Mouse (Mus musculus) heart, embryonic 10.5 days (tissue): Measurements from ENCODE around the gene 1190005I06Rik. TPM values are rescaled to one million over a fixed set of nuclear protein-coding genes. Genes with fewer than 3 reads are reported as not detected.
A peak's percentile ranks its signal among the peaks of the same experiment; 100 is the strongest.

Source experiments
- DNase-seq: peaks from one replicate; pipeline ENCODE4 v3.0.0-alpha.2; 2017; ENCODE audit warnings: low spot score
- H3K27ac ChIP-seq: fragments of 300-500 bp; sonication (generic); 2 replicates; pipeline ENCODE4 v1.5.1; 2016; ENCODE audit warnings: mild to moderate bottlenecking
- H3K27me3 ChIP-seq: fragments of 300-500 bp; sonication (generic); 2 replicates; pipeline ENCODE4 v1.6.1; 2016; ENCODE audit warnings: mild to moderate bottlenecking; ENCODE audit not compliant: poor library complexity, insufficient read depth, severe bottlenecking
- H3K36me3 ChIP-seq: fragments of 300-500 bp; sonication (generic); 2 replicates; pipeline ENCODE4 v1.6.1; 2016; ENCODE audit warnings: mild to moderate bottlenecking, moderate library complexity
- H3K4me1 ChIP-seq: fragments of 300-500 bp; sonication (generic); 2 replicates; pipeline ENCODE4 v1.6.1; 2016; ENCODE audit warnings: mild to moderate bottlenecking
- H3K4me3 ChIP-seq: fragments of 300-500 bp; sonication (generic); 2 replicates; pipeline ENCODE4 v1.5.1; 2016; ENCODE audit warnings: mild to moderate bottlenecking, moderate library complexity
- H3K9me3 ChIP-seq: fragments of 300-500 bp; sonication (generic); 2 replicates; pipeline ENCODE4 v1.6.1; 2016; ENCODE audit warnings: mild to moderate bottlenecking, moderate library complexity
- WGBS: fragments of 180-500 bp; shearing (Covaris S2); methylation state at CpG from one replicate; pipeline ENCODE4 v1.1.7; 2016; 5-methylcytosine and 5-hydroxymethylcytosine counted together
- polyA plus RNA-seq: library from polyadenylated mRNA; unstranded; fragments of >200 nt; fragmentation: Nextera tagmentation; extraction: Ambion mirVana; gene quantifications from 2 replicates; pipeline ENCODE4 v1.2.1, GENCODE M21; 2016

1190005I06Rik gene
- polyA plus RNA-seq, 1 experiment from 2014 or later: 7.7 TPM

DNA sequence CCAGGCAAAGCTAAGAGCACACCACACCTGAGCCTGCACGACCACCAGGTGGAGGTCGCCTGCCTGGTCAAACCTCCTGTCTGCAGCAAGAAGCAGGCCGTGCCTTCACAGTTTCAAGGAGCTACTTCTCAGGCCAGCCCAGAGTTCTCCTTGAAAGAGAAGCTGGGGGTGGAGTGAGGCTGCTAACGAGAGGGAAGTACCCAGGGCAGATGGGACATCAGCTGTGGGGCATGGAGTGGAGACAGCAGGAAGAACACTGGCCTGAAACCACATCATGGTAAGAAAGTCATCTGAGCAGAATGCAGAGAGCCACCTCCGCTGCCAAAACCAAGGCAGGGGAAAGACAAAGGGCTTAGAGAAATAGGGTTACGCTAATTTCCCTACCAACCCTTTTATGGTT is 17.1 kb upstream of the 1190005I06Rik start:
- DNase-seq: no peak
- 81% methylated on average over 6 of the region's 6 CpGs for WGBS
- no peak overlapping the region for H3K27ac ChIP-seq
- H3K9me3 ChIP-seq: no peaks in the 10 kb centered on the region
- no peaks in the 10 kb centered on the region for H3K27me3 ChIP-seq
- peaks cover 40% of the 10 kb centered on the region for H3K4me1 ChIP-seq
- H3K36me3 ChIP-seq: peaks cover 23% of the 10 kb centered on the region
- no peak overlapping the region for H3K4me3 ChIP-seq

DNA sequence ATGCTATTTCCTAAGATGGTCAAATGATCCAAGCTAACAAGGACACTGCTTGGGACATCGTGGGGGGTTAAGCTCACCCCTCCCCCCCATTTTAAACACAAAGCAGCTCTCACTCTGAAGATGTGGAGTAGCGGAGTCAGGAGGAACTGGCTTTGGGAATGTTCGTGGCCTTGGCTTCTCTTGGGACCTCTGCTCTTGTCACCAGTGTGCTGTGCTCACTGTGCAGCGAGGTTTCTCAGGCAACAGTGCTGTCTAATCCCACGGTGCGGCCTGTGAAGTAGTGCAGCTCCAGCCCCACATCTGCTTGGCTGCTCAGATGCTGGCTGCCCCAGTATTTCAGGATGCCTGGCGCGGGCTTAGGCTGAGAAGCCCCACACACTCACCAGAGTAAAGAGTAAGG is 10.0 kb upstream of the 1190005I06Rik start:
- H3K27me3 ChIP-seq: no peaks in the 10 kb centered on the region
- DNase-seq: no peak
- peaks cover 73% of the 10 kb centered on the region for H3K36me3 ChIP-seq
- H3K4me3 ChIP-seq: no peak overlapping the region
- no peak overlapping the region for H3K27ac ChIP-seq
- 91% methylated on average over 8 of the region's 8 CpGs for WGBS
- no peaks in the 10 kb centered on the region for H3K4me1 ChIP-seq
- H3K9me3 ChIP-seq: no peaks in the 10 kb centered on the region

DNA sequence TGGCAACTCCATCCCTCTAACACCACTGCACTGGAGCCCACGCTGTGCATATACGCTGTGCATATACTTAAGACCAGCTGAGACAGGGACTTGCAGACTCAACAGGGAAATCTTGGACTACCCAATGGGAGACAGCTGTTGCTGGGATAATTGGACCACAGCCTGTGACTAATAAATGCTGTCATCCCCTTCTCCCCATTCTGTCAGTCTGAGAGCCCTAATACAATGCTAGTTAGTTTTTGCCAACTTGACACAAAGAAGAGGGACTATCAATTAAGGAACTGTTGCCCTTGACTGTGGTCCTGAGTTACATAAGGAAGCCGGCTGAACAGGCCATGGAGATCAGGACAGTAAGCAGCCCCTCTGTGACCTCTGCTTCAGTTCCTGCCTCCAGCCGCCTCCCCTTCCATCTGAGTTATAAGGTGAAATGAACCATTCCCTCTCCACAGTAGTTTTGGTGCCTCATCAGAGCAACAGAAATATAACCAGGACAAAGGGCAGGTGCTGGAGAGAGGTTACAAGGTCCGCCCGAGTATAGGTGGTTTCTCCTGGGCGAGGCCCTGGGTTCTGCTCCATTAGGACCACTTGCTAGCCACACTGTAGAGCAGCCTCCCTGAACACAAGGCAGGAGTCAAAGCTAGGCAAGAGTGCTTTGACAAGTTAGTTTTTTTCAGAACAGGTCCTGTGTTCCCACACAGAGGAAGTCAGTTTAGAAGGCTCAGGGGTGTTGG is 9.1 kb upstream of the 1190005I06Rik start:
- Histone ChIP-seq H3K4me3 (no peak overlapping the region), H3K36me3 (peaks cover 73% of the 10 kb centered on the region), H3K27ac (no peak overlapping the region), H3K4me1 (no peaks in the 10 kb centered on the region), H3K9me3 (no peaks in the 10 kb centered on the region), H3K27me3 (no peaks in the 10 kb centered on the region)
- 89% methylated on average over 7 of the region's 7 CpGs for WGBS
- DNase-seq: no peak

DNA sequence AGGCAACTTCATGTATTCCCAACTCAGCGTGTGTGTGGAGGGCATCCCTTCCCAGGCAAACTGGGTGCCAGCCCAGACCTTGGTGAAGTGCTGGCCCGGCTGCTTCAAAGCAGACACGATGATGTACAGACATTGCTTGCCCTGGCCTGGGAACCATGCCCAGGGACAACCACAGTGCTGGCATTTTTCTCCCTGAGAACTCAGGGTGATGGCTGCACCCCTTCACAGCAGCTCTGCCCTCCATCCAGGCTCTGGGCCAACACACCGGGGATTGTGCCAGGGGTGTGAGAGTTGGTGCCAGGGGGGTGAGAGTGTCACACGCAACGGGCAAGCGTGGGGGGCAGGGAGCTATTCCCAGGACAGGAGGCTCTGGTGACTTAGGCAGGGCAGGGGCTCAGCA is 2.8 kb downstream of the 1190005I06Rik start:
- Histone ChIP-seq H3K4me3 (no peak overlapping the region), H3K9me3 (no peaks in the 10 kb centered on the region), H3K4me1 (0 out of 2 replicates have a peak, but pooled peaks cover 12% of the 10 kb centered on the region), H3K36me3 (no peaks in the 10 kb centered on the region), H3K27me3 (no peaks in the 10 kb centered on the region), H3K27ac (no peak overlapping the region)
- WGBS: 85% methylated on average over 7 of the region's 7 CpGs
- no peak for DNase-seq

DNA sequence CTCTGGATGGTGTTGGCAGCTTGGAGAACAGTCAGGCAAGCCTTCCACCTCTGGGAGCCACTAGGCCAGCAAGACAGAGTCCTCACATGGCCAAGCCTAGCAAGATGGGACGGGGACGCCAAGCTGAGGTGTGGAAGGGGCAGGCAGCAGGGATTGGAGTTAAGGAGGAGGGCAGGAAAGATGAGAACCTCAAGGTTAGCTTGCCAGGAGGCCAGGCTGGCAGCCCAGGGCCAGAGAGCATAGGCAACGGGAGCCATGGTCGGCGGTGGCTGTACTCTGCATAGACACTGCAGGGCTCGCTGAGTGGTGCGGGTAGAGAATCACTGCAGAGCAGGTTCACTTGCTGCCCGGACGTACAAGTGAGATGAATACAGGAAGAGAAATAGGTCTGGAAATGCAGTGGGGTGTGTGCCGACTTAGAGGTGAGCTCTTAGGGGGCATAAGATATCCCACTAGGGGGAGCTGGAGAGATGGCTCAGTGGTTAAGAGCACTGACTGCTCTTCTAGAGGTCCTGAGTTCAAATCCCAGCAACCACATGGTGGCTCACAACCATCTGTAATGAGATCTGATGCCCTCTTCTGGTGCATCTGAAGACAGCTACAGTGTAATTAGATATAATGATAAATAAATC is 5.3 kb downstream of the 1190005I06Rik start:
- Histone ChIP-seq H3K27ac (no peak overlapping the region), H3K36me3 (no peaks in the 10 kb centered on the region), H3K27me3 (no peaks in the 10 kb centered on the region; the same call in 1 of the 2 replicates), H3K9me3 (no peaks in the 10 kb centered on the region), H3K4me3 (no peak overlapping the region), H3K4me1 (0 out of 2 replicates have a peak, but pooled peaks cover 12% of the 10 kb centered on the region)
- DNase-seq: no peak
- 76% methylated on average over 10 of the region's 10 CpGs for WGBS

DNA sequence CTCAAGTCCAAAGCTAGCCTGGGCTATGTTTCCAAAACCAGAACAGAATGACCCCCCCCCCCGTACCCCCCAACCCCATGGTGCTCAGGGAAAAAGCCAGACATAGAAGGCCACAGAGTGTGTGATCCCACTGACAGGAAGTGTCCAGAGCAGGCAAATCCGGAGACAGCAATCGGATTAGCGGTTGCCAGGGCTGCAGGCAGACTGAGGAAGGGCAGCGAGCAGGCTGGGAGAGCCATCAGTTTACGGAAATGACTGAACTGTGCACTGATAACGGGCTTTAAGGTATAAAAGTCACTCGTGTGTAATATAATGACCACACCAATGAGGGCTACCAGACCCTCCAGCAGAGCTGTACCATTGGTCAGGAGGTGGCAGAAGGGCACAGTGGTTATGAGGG is 6.2 kb downstream of the 1190005I06Rik start:
- H3K27ac ChIP-seq: no peak overlapping the region
- no peak overlapping the region for H3K4me3 ChIP-seq
- peaks cover 5% of the 10 kb centered on the region for H3K27me3 ChIP-seq
- 23% methylated on average over 8 of the region's 8 CpGs for WGBS
- H3K36me3 ChIP-seq: no peaks in the 10 kb centered on the region
- DNase-seq: no peak
- H3K9me3 ChIP-seq: no peaks in the 10 kb centered on the region
- H3K4me1 ChIP-seq: 0 out of 2 replicates have a peak, but pooled peaks cover 14% of the 10 kb centered on the region

DNA sequence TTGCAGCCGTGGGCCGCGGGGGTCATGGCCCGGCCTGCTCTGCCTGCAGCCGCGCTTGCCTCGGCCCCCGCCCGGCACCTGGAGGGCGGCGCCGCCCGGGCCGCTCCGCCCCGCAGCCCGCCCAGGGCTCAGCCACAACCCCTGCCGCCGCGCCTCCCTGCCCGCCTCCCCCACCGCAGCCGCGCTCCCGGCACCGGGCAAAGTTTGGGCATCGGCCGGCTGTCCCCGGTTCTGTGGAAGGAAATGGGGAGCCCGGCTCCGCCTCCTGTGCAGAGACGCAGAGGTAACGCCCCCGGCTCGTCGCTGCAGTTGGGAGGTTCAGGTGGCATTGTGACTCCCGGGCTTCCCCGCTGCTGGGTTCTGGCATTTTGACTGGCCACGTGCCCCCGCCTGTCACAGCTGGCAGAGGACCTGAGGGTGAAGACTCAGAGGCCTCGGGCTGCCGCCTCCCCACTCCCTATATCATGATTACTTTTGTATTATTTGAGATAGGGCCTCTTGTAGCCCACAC is 13.0 kb downstream of the 1190005I06Rik start:
- Histone ChIP-seq H3K4me3 (peak overlapping the region; percentile 78), H3K27ac (peak overlapping the region; percentile 78), H3K9me3 (peaks cover 3% of the 10 kb centered on the region; the same call in 1 of the 2 replicates), H3K27me3 (peaks cover 53% of the 10 kb centered on the region), H3K36me3 (no peaks in the 10 kb centered on the region), H3K4me1 (peaks cover 51% of the 10 kb centered on the region)
- peak; percentile 82 for DNase-seq
- WGBS: under 1% methylated on average over 42 of the region's 42 CpGs

DNA sequence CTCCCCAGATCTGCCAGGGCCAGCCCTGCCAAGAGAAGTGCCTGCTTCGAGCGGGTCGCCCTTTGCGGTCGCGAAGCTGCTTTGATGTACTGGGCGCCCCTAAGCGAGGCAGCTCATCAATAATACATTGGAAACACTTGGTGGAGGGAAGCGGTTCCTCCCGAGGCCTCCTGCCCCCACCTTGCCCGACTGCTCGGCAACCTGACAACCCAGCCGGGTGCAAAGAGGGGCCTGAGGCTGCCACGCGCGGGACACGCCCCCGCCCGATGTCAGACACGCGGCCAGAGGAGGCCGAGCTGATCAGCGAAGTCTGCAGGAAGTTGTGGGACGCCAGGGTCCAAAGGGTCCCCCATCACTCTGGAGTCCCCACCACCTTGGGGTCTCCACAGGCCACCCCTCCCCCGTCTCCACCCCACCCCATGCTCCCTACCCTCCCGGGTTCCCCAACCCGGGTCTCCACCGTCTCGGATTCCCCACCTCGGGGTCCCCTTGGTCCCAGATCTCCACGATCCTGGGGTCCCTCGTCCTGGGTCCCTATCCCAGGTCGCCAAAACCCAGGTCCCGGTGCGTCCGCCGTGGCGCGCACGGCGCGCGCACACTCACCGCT is 13.7 kb downstream of the 1190005I06Rik start:
- Histone ChIP-seq H3K27me3 (peaks cover 53% of the 10 kb centered on the region), H3K4me1 (peaks cover 51% of the 10 kb centered on the region), H3K4me3 (peak overlapping the region; percentile 78), H3K9me3 (peaks cover 3% of the 10 kb centered on the region; the same call in 1 of the 2 replicates), H3K27ac (peak overlapping the region; percentile 78), H3K36me3 (no peaks in the 10 kb centered on the region)
- 1% methylated on average over 44 of the region's 44 CpGs for WGBS
- DNase-seq: no peak

DNA sequence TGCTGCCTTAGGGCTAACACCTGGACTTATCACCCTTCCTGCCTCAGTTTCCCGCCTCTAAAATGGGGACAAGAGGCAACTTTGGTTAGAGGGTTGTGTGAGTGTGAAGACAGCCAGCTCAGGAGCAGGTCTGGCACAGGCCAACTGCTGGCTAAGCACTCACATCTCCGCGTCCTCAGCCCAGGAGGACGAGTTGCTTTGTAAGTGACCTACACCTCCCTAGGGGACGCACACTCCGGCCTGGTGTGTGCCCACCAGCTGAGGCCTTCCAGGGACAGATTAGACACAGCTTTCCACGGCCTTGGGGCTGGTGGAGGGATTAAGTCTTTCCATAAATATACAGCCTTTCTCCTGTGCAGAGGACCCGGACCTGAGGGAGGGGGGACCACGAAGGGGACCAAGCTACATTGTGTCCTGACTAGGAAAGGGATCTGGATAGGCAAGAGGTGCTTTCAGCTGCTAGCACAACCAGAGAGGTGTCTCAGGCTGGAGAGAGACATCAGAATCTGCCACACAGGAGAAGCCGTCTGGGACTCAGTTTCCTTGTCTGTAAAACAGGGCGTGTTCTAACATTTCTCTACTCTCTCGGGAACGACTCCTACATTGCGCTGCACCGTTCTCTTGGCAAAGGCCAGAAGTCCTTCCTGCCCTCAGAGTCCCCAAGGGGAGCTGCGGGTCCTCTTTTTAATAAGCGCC is 14.3 kb downstream of the 1190005I06Rik start:
- Histone ChIP-seq H3K4me1 (peaks cover 54% of the 10 kb centered on the region), H3K36me3 (no peaks in the 10 kb centered on the region), H3K9me3 (peaks cover 3% of the 10 kb centered on the region; the same call in 1 of the 2 replicates), H3K27ac (peak overlapping the region; percentile 78; the same call in 1 of the 2 replicates), H3K4me3 (peak overlapping the region; percentile 78), H3K27me3 (peaks cover 53% of the 10 kb centered on the region)
- DNase-seq: no peak
- WGBS: 24% methylated on average over 17 of the region's 17 CpGs

DNA sequence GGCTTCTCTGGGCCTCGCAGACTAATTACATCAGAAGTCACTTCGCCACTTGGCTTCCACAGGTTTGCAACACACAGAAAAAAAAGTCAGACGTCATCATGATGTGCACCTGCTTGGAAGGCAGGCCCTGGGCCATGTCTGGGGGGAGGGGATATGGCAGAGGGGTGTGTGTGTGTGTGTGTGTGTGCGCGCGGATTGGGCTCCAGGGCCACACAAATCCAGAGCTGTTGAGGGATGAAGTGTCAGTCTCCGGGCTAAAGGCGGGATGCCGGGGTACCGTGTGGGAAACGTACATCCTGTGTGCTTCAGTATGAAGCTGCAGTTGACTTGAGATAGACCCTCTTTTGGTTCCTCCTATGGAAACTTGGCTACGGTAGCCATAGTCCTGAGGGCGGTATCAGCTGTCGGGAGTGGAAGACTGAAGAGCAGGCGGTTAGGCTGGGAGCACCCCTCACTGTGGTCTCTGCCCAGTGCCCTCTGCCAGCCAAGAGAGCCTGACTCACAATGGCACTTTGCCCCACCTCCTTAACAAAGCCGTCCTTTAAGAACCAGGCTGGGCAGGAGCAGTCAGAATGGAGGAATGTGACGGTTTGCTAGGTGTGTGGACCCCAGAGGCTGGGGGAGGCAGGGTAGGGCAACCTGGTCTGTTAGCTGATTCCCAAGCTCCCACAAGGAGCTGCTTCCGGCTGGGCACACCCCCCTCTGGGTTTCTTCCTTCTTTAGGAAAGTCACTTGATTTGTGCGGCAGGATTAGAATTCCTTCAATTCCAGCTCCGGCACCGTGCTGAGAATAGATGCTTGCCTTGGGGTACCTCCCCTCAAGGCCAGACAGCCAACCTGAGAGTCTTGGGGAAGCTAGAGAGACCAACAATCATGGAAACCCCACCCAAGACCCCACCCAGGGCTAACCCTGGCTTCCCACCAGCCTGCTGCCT is 15.7 kb downstream of the 1190005I06Rik start:
- H3K27ac ChIP-seq: no peak overlapping the region
- H3K27me3 ChIP-seq: peaks cover 58% of the 10 kb centered on the region
- no peaks in the 10 kb centered on the region for H3K36me3 ChIP-seq
- WGBS: 74% methylated on average over 21 of the region's 21 CpGs
- H3K4me1 ChIP-seq: peaks cover 54% of the 10 kb centered on the region
- no peak for DNase-seq
- H3K9me3 ChIP-seq: peaks cover 3% of the 10 kb centered on the region; the same call in 1 of the 2 replicates
- no peak overlapping the region for H3K4me3 ChIP-seq

DNA sequence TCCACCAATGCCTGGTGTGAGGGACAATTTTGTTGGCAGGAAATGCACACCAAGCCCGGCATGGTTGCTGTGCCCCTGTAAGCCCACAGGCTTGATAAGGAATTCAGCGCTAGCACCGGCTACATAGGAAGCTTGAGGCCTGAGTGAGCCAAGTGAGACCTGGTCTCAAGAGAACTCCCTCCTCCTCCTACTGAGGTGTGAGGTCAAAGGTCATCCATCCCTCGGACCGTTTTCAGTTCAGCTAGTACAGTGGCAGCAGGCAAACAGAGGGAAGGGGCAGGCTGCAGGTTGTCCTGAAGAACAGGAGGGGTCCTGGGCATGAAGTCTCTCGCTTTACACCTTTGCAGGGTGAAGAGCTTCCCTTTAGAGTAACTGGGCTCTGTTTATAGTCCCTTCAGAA is 16.6 kb downstream of the 1190005I06Rik start:
- Histone ChIP-seq H3K27me3 (peaks cover 50% of the 10 kb centered on the region), H3K4me1 (peaks cover 52% of the 10 kb centered on the region), H3K4me3 (no peak overlapping the region), H3K36me3 (no peaks in the 10 kb centered on the region), H3K9me3 (peaks cover 3% of the 10 kb centered on the region; the same call in 1 of the 2 replicates), H3K27ac (no peak overlapping the region)
- no peak for DNase-seq
- 39% methylated on average over 6 of the region's 6 CpGs for whole genome bisulfite sequencing

DNA sequence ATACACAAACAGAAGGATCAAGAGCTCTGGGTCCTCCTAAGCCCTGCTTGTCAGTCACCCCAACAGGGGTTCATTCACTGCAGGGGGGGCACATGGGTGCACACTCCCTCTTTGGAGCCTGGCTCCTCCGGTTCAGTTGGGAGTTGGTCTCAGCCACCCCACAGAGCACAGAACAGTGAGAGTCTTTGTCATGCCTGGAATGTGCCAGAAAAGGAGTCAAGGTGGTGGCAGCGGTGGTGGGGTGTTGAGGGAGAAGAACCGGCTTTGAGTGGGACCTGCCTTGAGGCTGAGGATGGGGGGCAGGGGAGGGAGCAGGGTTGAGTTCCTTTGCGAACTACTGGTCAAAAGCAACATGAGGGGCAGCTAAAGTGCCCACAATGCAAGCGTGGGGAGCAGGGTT is 17.4 kb downstream of the 1190005I06Rik start:
- no peak overlapping the region for H3K4me3 ChIP-seq
- WGBS: 35% methylated on average over 5 of the region's 5 CpGs

More for the DNA sequence above, 17.4 kb downstream of the 1190005I06Rik start:
- H3K9me3 ChIP-seq: peaks cover 3% of the 10 kb centered on the region; the same call in 1 of the 2 replicates
- peaks cover 45% of the 10 kb centered on the region for H3K27me3 ChIP-seq
- H3K27ac ChIP-seq: no peak overlapping the region
- H3K36me3 ChIP-seq: no peaks in the 10 kb centered on the region
- peaks cover 56% of the 10 kb centered on the region for H3K4me1 ChIP-seq
- DNase-seq: no peak
